ENCODE assay signal across 11 mouse cellular contexts in genomic region chr5:131851597-131852453, GRCm38 (mm10).
DNase-seq lines count a peak whose midpoint lies in the region; ATAC-seq and TF ChIP-seq lines count a peak whose summit lies in the region.
"Had no signal": no experiment of that assay in that cellular context is flagged by ENCODE, and none has a peak within 500 bp of the region (broad histone marks: within the 10 kb centered on the region; RNA-seq: fewer than 3 reads in every experiment).

No protein-coding gene starts in this region.

- no peak overlapping the region for H3K4me3 ChIP-seq in midbrain, embryonic 11.5 days (ENCODE audit: low read depth, low read length)
- H3K4me3 ChIP-seq in midbrain, embryonic 10.5 days: no peak overlapping the region
- H3K4me3 ChIP-seq in limb, embryonic 13.5 days: no peak overlapping the region
- H3K4me3 ChIP-seq in small intestine, adult 2 months (ENCODE audit: low read depth, low read length): 0 out of 2 replicates have a peak overlapping the region, but pooled peaks have one; percentile 10
- no peak overlapping the region for H3K4me3 ChIP-seq in lung, adult 2 months (replicated peaks; ENCODE audit: extremely low read depth, low read depth, low read length)
- H3K4me3 ChIP-seq: heart, embryonic 10.5 days had no signal

- ATAC-seq in midbrain, embryonic 11.5 days (ENCODE audit: low FRiP score): no peak
- ATAC-seq in limb, embryonic 13.5 days (ENCODE audit: low FRiP score, low read depth): peak; percentile 54
- ATAC-seq: liver, postnatal 0 days had no signal

- WGBS in midbrain, embryonic 11.5 days: 65% methylated on average over 20 of the region's 20 CpGs
- WGBS in midbrain, embryonic 10.5 days: 64% methylated on average over 20 of the region's 20 CpGs
- WGBS in limb, embryonic 13.5 days: 6% methylated on average over 20 of the region's 20 CpGs
- WGBS in small intestine, adult 2 months: 26% methylated on average over 20 of the region's 20 CpGs
- WGBS in lung, adult 2 months: 87% methylated on average over 20 of the region's 20 CpGs

- peak; percentile 90 for DNase-seq in midbrain, embryonic 11.5 days (ENCODE audit: low spot score, missing footprints)
- DNase-seq in midbrain, embryonic 10.5 days (ENCODE audit: low spot score): no peak
- peak; percentile 85 for DNase-seq in forelimb bud, embryonic 11.5 days (ENCODE audit: low read depth, low spot score)
- no peak for DNase-seq in right cerebral cortex, postnatal 14 days
- DNase-seq in lung, adult 2 months: no peak
- no peak for DNase-seq in thymus, postnatal 0 days (ENCODE audit: low spot score)
- DNase-seq: B cell, adult 2 months; liver, postnatal 0 days had no signal

- H3K4me2 ChIP-seq in midbrain, embryonic 11.5 days: no peak overlapping the region
- peak overlapping the region; percentile 50 for H3K4me2 ChIP-seq in limb, embryonic 13.5 days (replicated peaks)

- TF ChIP-seq POLR2A in small intestine, adult 2 months (IDR thresholded peaks at IDR 0.05; ENCODE audit: low read depth, low read length): no peak
- TF ChIP-seq POLR2A in lung, adult 2 months (IDR thresholded peaks at IDR 0.05; ENCODE audit: borderline replicate concordance, extremely low read depth, low read depth, low read length): no peak

- H3K9me3 ChIP-seq in midbrain, embryonic 11.5 days (ENCODE audit: control insufficient read depth, low read length): no peaks in the 10 kb centered on the region
- no peaks in the 10 kb centered on the region for H3K9me3 ChIP-seq in midbrain, embryonic 10.5 days (replicated peaks)
- H3K9me3 ChIP-seq in limb, embryonic 13.5 days: no peaks in the 10 kb centered on the region
- H3K9me3 ChIP-seq: heart, embryonic 10.5 days had no signal

- H3K9ac ChIP-seq in midbrain, embryonic 11.5 days (ENCODE audit: low read length): no peak overlapping the region
- 0 out of 2 replicates have a peak overlapping the region, but pooled peaks have one; percentile 8 for H3K9ac ChIP-seq in limb, embryonic 13.5 days
- H3K9ac ChIP-seq: liver, postnatal 0 days had no signal

- no peak overlapping the region for H3K27ac ChIP-seq in midbrain, embryonic 11.5 days (ENCODE audit: low read depth, low read length)
- no peak overlapping the region for H3K27ac ChIP-seq in midbrain, embryonic 10.5 days (replicated peaks)
- H3K27ac ChIP-seq in limb, embryonic 13.5 days: peak overlapping the region; percentile 11; the same call in 1 of the 2 replicates
- 0 out of 2 replicates have a peak overlapping the region, but pooled peaks have one; percentile 47 for H3K27ac ChIP-seq in small intestine, adult 2 months (ENCODE audit: insufficient read depth, low read depth, low read length)
- H3K27ac ChIP-seq: heart, embryonic 10.5 days had no signal

- no peaks in the 10 kb centered on the region for H3K27me3 ChIP-seq in midbrain, embryonic 11.5 days (ENCODE audit: control insufficient read depth, insufficient read depth, low read length)
- peaks cover 42% of the 10 kb centered on the region for H3K27me3 ChIP-seq in midbrain, embryonic 10.5 days (ENCODE audit: low read depth, poor library complexity, severe bottlenecking)
- peaks cover 13% of the 10 kb centered on the region; the same call in 1 of the 2 replicates for H3K27me3 ChIP-seq in limb, embryonic 13.5 days
- H3K27me3 ChIP-seq in small intestine, adult 2 months (ENCODE audit: control insufficient read depth, insufficient read depth, low read length): no peaks in the 10 kb centered on the region

- no peak for TF ChIP-seq CTCF in small intestine, adult 2 months (IDR thresholded peaks at IDR 0.05; ENCODE audit: extremely low read depth, insufficient read length, insufficient replicate concordance, low read depth, low read length)
- no peak for TF ChIP-seq CTCF in lung, adult 2 months (IDR thresholded peaks at IDR 0.05; ENCODE audit: insufficient read depth, low read length)

- no peaks in the 10 kb centered on the region for H3K36me3 ChIP-seq in midbrain, embryonic 11.5 days (ENCODE audit: control insufficient read depth, insufficient read depth, low read length)
- H3K36me3 ChIP-seq in midbrain, embryonic 10.5 days: no peaks in the 10 kb centered on the region
- no peaks in the 10 kb centered on the region for H3K36me3 ChIP-seq in limb, embryonic 13.5 days
- no peaks in the 10 kb centered on the region for H3K36me3 ChIP-seq in small intestine, adult 2 months (ENCODE audit: control insufficient read depth, insufficient read depth, low read length)
- H3K36me3 ChIP-seq: heart, embryonic 10.5 days had no signal

- H3K4me1 ChIP-seq in midbrain, embryonic 11.5 days (ENCODE audit: control insufficient read depth, insufficient read depth, low read length): peaks cover 8% of the 10 kb centered on the region; the same call in 1 of the 2 replicates
- H3K4me1 ChIP-seq in midbrain, embryonic 10.5 days: peaks cover 49% of the 10 kb centered on the region
- H3K4me1 ChIP-seq in limb, embryonic 13.5 days: peaks cover 53% of the 10 kb centered on the region
- H3K4me1 ChIP-seq in small intestine, adult 2 months (ENCODE audit: control insufficient read depth, insufficient read depth, insufficient read length, low read length): peaks cover 9% of the 10 kb centered on the region; the same call in 1 of the 2 replicates
- H3K4me1 ChIP-seq in lung, adult 2 months (ENCODE audit: control insufficient read depth, insufficient read depth, low read length): no peaks in the 10 kb centered on the region

Comparison
In these comparisons a context has a peak if more than half of its experiments do, and no peak if none do; other contexts are left out.
1. DNase-seq: peak in midbrain, embryonic 11.5 days (single experiment) and forelimb bud, embryonic 11.5 days (single experiment); none in midbrain, embryonic 10.5 days (single experiment), right cerebral cortex, postnatal 14 days (single experiment), lung, adult 2 months (single experiment) and thymus, postnatal 0 days (single experiment).
2. H3K27ac ChIP-seq: peak in limb, embryonic 13.5 days (single experiment) and small intestine, adult 2 months (single experiment); none in midbrain, embryonic 11.5 days (single experiment) and midbrain, embryonic 10.5 days (single experiment).